Mouse (Mus musculus): ENCODE results near the gene Tenm4. TPM values are rescaled to one million over a fixed set of nuclear protein-coding genes. Genes with fewer than 3 reads are reported as not detected.

Tenm4 gene
- total RNA-seq, 2 experiments from 2014 or later, result 15.6 to 22.3 TPM

- no peak for DNase-seq
Observed at GRCm38 (mm10) chr7:96203812-96204560, 32.9 kb downstream of the Tenm4 start.

- DNase-seq, result no peak
Observed at GRCm38 (mm10) chr7:96204809-96205350, 33.8 kb downstream of the Tenm4 start.

GRCm38 (mm10) chr7:96207071-96207470 lies 36.0 kb downstream of the Tenm4 start:
- no peak for DNase-seq

GRCm38 (mm10) chr7:96209783-96210524 lies 38.9 kb downstream of the Tenm4 start:
- peak; percentile 42 for DNase-seq

GRCm38 (mm10) chr7:96210525-96211369 lies 39.7 kb downstream of the Tenm4 start:
- peak; percentile 65 for DNase-seq

GRCm38 (mm10) chr7:96211618-96212021 lies 40.6 kb downstream of the Tenm4 start:
- peak; percentile 29 for DNase-seq

GRCm38 (mm10) chr7:96212224-96212591 lies 41.2 kb downstream of the Tenm4 start:
- DNase-seq, result no peak

GRCm38 (mm10) chr7:96212592-96213541 lies 41.8 kb downstream of the Tenm4 start:
- DNase-seq, result peak; percentile 77

GRCm38 (mm10) chr7:96213741-96214140 lies 42.7 kb downstream of the Tenm4 start:
- DNase-seq, result no peak

GRCm38 (mm10) chr7:96214876-96215275 lies 43.8 kb downstream of the Tenm4 start:
- DNase-seq, result no peak

- no peak for DNase-seq
Observed at GRCm38 (mm10) chr7:96215894-96216509, 45.0 kb downstream of the Tenm4 start.

GRCm38 (mm10) chr7:96219386-96219785 lies 48.3 kb downstream of the Tenm4 start:
- DNase-seq, result no peak

- no peak for DNase-seq
Observed at GRCm38 (mm10) chr7:96220647-96221046, 49.6 kb downstream of the Tenm4 start.

GRCm38 (mm10) chr7:96222569-96222968 lies 51.5 kb downstream of the Tenm4 start:
- no peak for DNase-seq

- peak; percentile 14 for DNase-seq
Observed at GRCm38 (mm10) chr7:96228562-96229268, 57.7 kb downstream of the Tenm4 start.

- peak; percentile 50 for DNase-seq
Observed at GRCm38 (mm10) chr7:96230006-96230719, 59.1 kb downstream of the Tenm4 start.

- no peak for DNase-seq
Observed at GRCm38 (mm10) chr7:96230720-96231241, 59.7 kb downstream of the Tenm4 start.

- DNase-seq, result no peak
Observed at GRCm38 (mm10) chr7:96235847-96236246, 64.8 kb downstream of the Tenm4 start.

- DNase-seq, result peak; percentile 16
Observed at GRCm38 (mm10) chr7:96240661-96241060, 69.6 kb downstream of the Tenm4 start.

All from adrenal gland, postnatal 10 days (tissue).